Mouse (Mus musculus): ENCODE measurements at regions not wholly inside any gene's neighbourhood (a gene's known extent, or its start where the extent isn't known, plus 50 kb on each side); places are given as distances from the start of the nearest gene placed in this dataset.
A peak's percentile ranks its signal among the peaks of the same experiment; 100 is the strongest.

GRCm38 (mm10) chr11:89153466-89154406 is 80.1 kb downstream of the Gm525 start:
- no peak for DNase-seq (ENCODE audit: extremely low read depth, insufficient read length, low spot score)

- no peak for DNase-seq (ENCODE audit: extremely low read depth, insufficient read length, low spot score)
Observed at GRCm38 (mm10) chr11:89147990-89148389, 74.3 kb downstream of the Gm525 start.

DNA sequence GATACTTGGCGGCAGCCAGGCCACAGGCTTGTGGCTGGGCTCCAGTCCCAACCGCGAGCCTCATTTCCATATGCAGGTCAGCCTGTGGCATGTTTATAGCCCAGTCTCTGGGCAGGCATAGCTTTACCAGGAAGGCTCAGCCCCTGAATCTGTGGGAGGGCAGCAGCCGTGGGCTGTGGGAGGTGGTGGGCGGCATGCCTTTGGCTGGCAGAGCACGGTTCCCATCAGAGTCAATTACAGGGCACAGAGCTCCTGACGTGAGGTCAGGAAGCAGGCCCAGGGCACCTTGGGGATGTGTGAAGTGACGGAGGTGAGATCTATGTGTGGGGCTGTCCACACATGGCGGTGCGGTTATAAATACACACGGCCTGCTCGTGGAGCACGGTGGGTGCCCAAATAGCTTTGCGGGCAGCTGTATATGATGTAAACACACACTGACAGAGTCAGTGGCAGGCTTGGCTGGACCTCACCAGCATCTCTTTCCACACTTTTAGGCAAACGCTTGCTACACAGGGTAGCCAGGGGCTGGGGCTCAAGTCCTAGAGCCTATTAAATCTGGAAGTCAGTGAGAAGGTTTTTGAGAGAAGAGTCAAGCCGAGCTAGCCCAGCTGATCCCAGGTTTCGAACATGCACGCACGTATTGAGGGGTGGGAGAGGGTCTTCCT is 71.8 kb downstream of the Gm525 start:
- peak; percentile 18 for DNase-seq (ENCODE audit: extremely low read depth, insufficient read length, low spot score)

DNA sequence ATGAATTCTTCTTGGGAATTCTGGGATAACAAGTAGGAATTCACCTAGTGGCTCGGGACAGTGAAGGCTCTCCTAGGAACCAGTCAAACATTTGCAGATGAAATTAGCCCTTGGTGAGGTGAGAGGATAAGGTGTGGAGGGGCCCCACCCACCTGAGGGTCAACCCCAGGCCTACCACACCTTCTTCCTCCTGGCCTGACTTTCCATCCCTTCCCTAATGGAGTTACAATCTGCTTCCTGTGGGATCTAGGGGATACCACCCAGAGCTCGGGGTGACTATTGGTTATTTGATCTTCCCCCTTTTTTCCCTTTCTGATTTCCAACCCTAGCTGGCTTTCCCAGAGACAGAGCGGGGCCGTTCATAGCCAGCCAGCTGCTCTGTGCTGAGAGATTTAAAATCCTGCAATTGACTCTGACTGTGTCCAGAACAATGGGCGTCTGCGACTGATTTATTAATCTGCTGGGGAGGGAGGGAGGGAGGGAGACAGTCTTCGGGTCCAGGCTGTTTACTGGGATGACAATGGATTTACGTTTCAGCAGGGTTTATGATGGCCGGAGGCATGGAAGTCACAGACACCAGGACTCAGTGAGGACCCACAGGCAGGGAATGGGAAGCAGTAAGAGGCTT is 69.0 kb downstream of the Gm525 start:
- no peak for DNase-seq (ENCODE audit: extremely low read depth, insufficient read length, low spot score)
